16 mouse cellular contexts compared by ENCODE assay signal in the genomic region with DNA sequence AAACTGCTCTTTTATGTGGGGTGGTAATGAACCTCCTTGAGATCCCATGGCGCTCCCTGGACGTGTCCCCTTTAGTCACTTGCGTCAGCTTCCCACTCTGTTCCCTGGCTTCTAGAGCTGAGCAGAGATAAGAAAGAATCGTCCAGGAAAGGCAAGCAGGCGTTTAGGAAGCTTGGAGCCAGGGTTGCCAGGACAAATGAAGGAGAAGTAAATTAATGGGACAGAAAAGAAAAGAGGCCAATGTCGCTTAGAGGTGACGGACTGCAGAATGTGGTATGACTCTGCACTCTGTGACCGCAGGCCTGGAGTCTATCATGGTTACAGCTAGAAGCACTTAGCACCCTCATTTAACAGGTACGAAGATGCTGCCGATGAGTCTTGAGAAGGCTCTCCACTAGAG. TPM values are rescaled to one million over a fixed set of nuclear protein-coding genes. Genes with fewer than 3 reads are reported as not detected.
DNase-seq lines count a peak whose midpoint lies in the region; ATAC-seq and TF ChIP-seq lines count a peak whose summit lies in the region.
"Had no signal": no experiment of that assay in that cellular context is flagged by ENCODE, and none has a peak within 500 bp of the region (broad histone marks: within the 10 kb centered on the region; RNA-seq: fewer than 3 reads in every experiment).

No protein-coding gene starts in this region.

- H3K9me3 ChIP-seq in heart, postnatal 0 days (replicated peaks; ENCODE audit: control insufficient read depth, low read length) = no peaks in the 10 kb centered on the region
- H3K9me3 ChIP-seq in liver, embryonic 16.5 days (replicated peaks; ENCODE audit: control insufficient read depth, low read length) = no peaks in the 10 kb centered on the region
- no peaks in the 10 kb centered on the region for H3K9me3 ChIP-seq in forebrain, embryonic 16.5 days (ENCODE audit: control insufficient read depth, low read length)
- H3K9me3 ChIP-seq: forebrain, embryonic 13.5 days; hindbrain, embryonic 10.5 days; kidney, embryonic 15.5 days had no signal

- 18% methylated on average over 10 of the region's 10 CpGs for WGBS in heart, postnatal 0 days
- 44% methylated on average over 10 of the region's 10 CpGs for WGBS in liver, embryonic 16.5 days (ENCODE audit: insufficient replicate concordance)
- 86% methylated on average over 10 of the region's 10 CpGs for WGBS in forebrain, embryonic 16.5 days

- H3K36me3 ChIP-seq in heart, postnatal 0 days (replicated peaks; ENCODE audit: control insufficient read depth, insufficient read depth, low read length) = no peaks in the 10 kb centered on the region
- peaks cover 2% of the 10 kb centered on the region; the same call in 1 of the 2 replicates for H3K36me3 ChIP-seq in liver, embryonic 16.5 days (ENCODE audit: control insufficient read depth, insufficient read depth)
- H3K36me3 ChIP-seq in forebrain, embryonic 16.5 days (ENCODE audit: control insufficient read depth, insufficient read depth) = no peaks in the 10 kb centered on the region
- H3K36me3 ChIP-seq: hindbrain, embryonic 10.5 days; kidney, embryonic 15.5 days had no signal

- H3K4me3 ChIP-seq in heart, postnatal 0 days (ENCODE audit: low read depth, low read length) = no peak overlapping the region
- 0 out of 2 replicates have a peak overlapping the region, but pooled peaks have one; percentile 2 for H3K4me3 ChIP-seq in liver, embryonic 16.5 days (ENCODE audit: low read depth, low read length)
- H3K4me3 ChIP-seq in forebrain, embryonic 16.5 days (replicated peaks; ENCODE audit: low read length) = no peak overlapping the region
- H3K4me3 ChIP-seq: forebrain, embryonic 13.5 days; hindbrain, embryonic 10.5 days; kidney, embryonic 15.5 days; left cerebral cortex, adult 2 months had no signal

- peak overlapping the region; percentile 52 for H3K27ac ChIP-seq in heart, postnatal 0 days (ENCODE audit: low read depth)
- H3K27ac ChIP-seq in liver, embryonic 16.5 days (ENCODE audit: low read length) = peak overlapping the region; percentile 93
- H3K27ac ChIP-seq in forebrain, embryonic 16.5 days (ENCODE audit: low read length) = no peak overlapping the region
- H3K27ac ChIP-seq: forebrain, embryonic 13.5 days; hindbrain, embryonic 10.5 days; kidney, embryonic 15.5 days; left cerebral cortex, adult 2 months had no signal

- TF ChIP-seq CTCF in heart, postnatal 0 days (IDR thresholded peaks at IDR 0.05; ENCODE audit: low read depth) = no peak

- peak; percentile 63 to 73 for DNase-seq in heart, adult 18-20 months
- DNase-seq in heart, postnatal 14 days = no peak
- DNase-seq in heart, adult 8-10 months (ENCODE audit: low spot score) = peak; percentile 57
- peak; percentile 62 for DNase-seq in heart, postnatal 0 days (ENCODE audit: low spot score)
- DNase-seq in adrenal gland, adult 2 months = no peak
- DNase-seq in gastrocnemius, postnatal 10 days = no peak
- DNase-seq: cerebellum, adult 11-12 months; cerebellum, postnatal 36 days; spleen, adult 18-20 months; thymus, postnatal 36 days had no signal

- peaks cover 29% of the 10 kb centered on the region for H3K4me1 ChIP-seq in heart, postnatal 0 days (ENCODE audit: control insufficient read depth, insufficient read depth)
- H3K4me1 ChIP-seq in liver, embryonic 16.5 days (ENCODE audit: control insufficient read depth, low read depth, low read length) = peaks cover 69% of the 10 kb centered on the region
- H3K4me1 ChIP-seq in forebrain, embryonic 16.5 days (replicated peaks; ENCODE audit: control insufficient read depth, insufficient read depth, low read length) = no peaks in the 10 kb centered on the region
- H3K4me1 ChIP-seq: forebrain, embryonic 13.5 days; hindbrain, embryonic 10.5 days had no signal

- peak; percentile 52 for ATAC-seq in heart, postnatal 0 days (ENCODE audit: insufficient read depth, low read depth)
- no peak for ATAC-seq in liver, embryonic 16.5 days (ENCODE audit: low read depth)
- no peak for ATAC-seq in forebrain, embryonic 16.5 days
- ATAC-seq: forebrain, embryonic 13.5 days had no signal

- no peaks in the 10 kb centered on the region for H3K27me3 ChIP-seq in heart, postnatal 0 days (ENCODE audit: control insufficient read depth, insufficient read depth, low read length)
- no peaks in the 10 kb centered on the region for H3K27me3 ChIP-seq in liver, embryonic 16.5 days (ENCODE audit: control insufficient read depth, insufficient read depth, low read depth, low read length)
- no peaks in the 10 kb centered on the region for H3K27me3 ChIP-seq in forebrain, embryonic 16.5 days (replicated peaks; ENCODE audit: control insufficient read depth, insufficient read depth, low read length)
- H3K27me3 ChIP-seq: forebrain, embryonic 13.5 days; kidney, embryonic 15.5 days had no signal

- no peak for TF ChIP-seq EP300 in heart, postnatal 0 days (IDR thresholded peaks at IDR 0.05; ENCODE audit: low read depth)

- no peak overlapping the region for H3K9ac ChIP-seq in heart, postnatal 0 days (replicated peaks; ENCODE audit: low read depth, low read length)
- H3K9ac ChIP-seq in liver, embryonic 16.5 days (ENCODE audit: low read depth, low read length) = peak overlapping the region; percentile 51
- H3K9ac ChIP-seq in forebrain, embryonic 16.5 days (replicated peaks; ENCODE audit: low read depth, low read length) = no peak overlapping the region
- H3K9ac ChIP-seq: forebrain, embryonic 13.5 days; kidney, embryonic 15.5 days had no signal

- intact Hi-C loops in heart, postnatal 14 days (cut with DNase I) = loop anchor here (5.0 kb wide), 1 partner anchor 34 kb away; no protein-coding TSS in a partner anchor

- peak overlapping the region; percentile 3 for H3K4me2 ChIP-seq in heart, postnatal 0 days (ENCODE audit: low read depth, low read length)
- peak overlapping the region; percentile 59 for H3K4me2 ChIP-seq in liver, embryonic 16.5 days (ENCODE audit: low read depth, low read length)
- no peak overlapping the region for H3K4me2 ChIP-seq in forebrain, embryonic 16.5 days (ENCODE audit: low read length)
- H3K4me2 ChIP-seq: forebrain, embryonic 13.5 days; kidney, embryonic 15.5 days had no signal

RNA-seq across cellular contexts. Expression of a gene that starts 37.7 kb away (rescaled TPM):
- total RNA-seq in heart, adult 18-20 months (2021) = 10 to 100 TPM; 38.3 to 46.0 TPM
- total RNA-seq in heart, postnatal 14 days (2021) = 10 to 100 TPM; 32.1 to 36.6 TPM
- 10 to 100 TPM; 34.3 to 41.0 (median 38.3) TPM for total RNA-seq in heart, adult 8-10 months (2022)
- total RNA-seq in heart, postnatal 0 days (2014; rRNA removed; ENCODE audit: low replicate concordance) = 17.6 and 23.1 TPM in 2 replicates
- 3.3 and 3.5 TPM in 2 replicates for polyA plus RNA-seq in heart, postnatal 0 days (2015; fragmentation: Nextera tagmentation; extraction: Ambion mirVana)
- 12.5 and 14.2 TPM in 2 replicates for polyA plus RNA-seq in liver, embryonic 16.5 days (2015; fragmentation: Nextera tagmentation; extraction: Ambion mirVana)
- total RNA-seq in adrenal gland, adult 2 months (2021) = 100 to 1,000 TPM in 1 of 2 experiments, 10 to 100 TPM in 1; 26.1 to 125 TPM
- polyA plus RNA-seq in adrenal gland, adult 2 months (2012; rRNA removed) = 58.6 and 89.7 TPM in 2 replicates
- total RNA-seq in gastrocnemius, postnatal 10 days (2021) = 10 to 100 TPM; 19.6 to 21.7 TPM
- polyA plus RNA-seq in forebrain, embryonic 16.5 days (2015; fragmentation: Nextera tagmentation; extraction: Ambion mirVana) = 3.2 and 3.8 TPM in 2 replicates

Comparison
In these comparisons a context has a peak if more than half of its experiments do, and no peak if none do; other contexts are left out.
1. DNase-seq: peak in heart, adult 18-20 months (2 of 2), heart, adult 8-10 months (single experiment) and heart, postnatal 0 days (single experiment); none in heart, postnatal 14 days (0 of 2), adrenal gland, adult 2 months (single experiment) and gastrocnemius, postnatal 10 days (single experiment).